ENCODE assay signal across 18 mouse cellular contexts in the genomic region with DNA sequence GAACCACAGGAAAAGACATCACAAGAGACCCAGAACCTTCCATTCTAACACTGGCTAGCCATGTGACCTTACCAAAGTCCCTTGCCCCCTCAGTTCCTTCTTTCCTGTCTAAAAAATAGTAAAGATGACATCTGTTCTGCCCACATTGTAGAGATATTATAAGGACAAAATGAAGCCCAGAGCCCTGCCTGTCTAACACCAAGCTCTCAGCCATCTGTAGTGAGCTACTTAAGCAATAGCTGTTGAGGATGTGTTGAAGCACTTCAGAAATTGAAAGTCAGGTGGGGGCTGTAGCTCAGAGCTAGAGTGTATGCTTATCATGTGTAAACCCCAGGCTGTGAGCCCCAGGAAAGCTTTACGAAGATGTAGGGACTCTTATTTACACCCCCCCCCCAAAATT.
"Had no signal": no experiment of that assay in that cellular context is flagged by ENCODE, and none has a peak within 500 bp of the region (broad histone marks: within the 10 kb centered on the region; RNA-seq: fewer than 3 reads in every experiment).

No protein-coding gene starts in this region.

- H3K27ac ChIP-seq: midbrain, embryonic 10.5 days; midbrain, embryonic 12.5 days; neural tube, embryonic 13.5 days; neural tube, embryonic 15.5 days had no signal

- ATAC-seq: midbrain, embryonic 16.5 days had no signal

- H3K9ac ChIP-seq: lung, embryonic 14.5 days; midbrain, embryonic 12.5 days; neural tube, embryonic 13.5 days; neural tube, embryonic 15.5 days had no signal

- H3K36me3 ChIP-seq: midbrain, embryonic 10.5 days; midbrain, embryonic 12.5 days; neural tube, embryonic 13.5 days; neural tube, embryonic 15.5 days had no signal

- H3K4me3 ChIP-seq: midbrain, embryonic 10.5 days; midbrain, embryonic 12.5 days; myocyte; neural tube, embryonic 13.5 days; neural tube, embryonic 15.5 days had no signal

- DNase-seq: lung, adult 18-20 months; lung, embryonic 14.5 days; lung, postnatal 4 days; midbrain, embryonic 14.5 days; retina, postnatal 1 day; right cerebral cortex, adult 18-20 months; right cerebral cortex, postnatal 25 days; right cerebral cortex, postnatal 4 days; spleen, adult 18-20 months; thymus, adult 18-20 months; thymus, postnatal 14 days; thymus, postnatal 36 days had no signal

- H3K9me3 ChIP-seq: midbrain, embryonic 10.5 days; midbrain, embryonic 12.5 days; neural tube, embryonic 13.5 days; neural tube, embryonic 15.5 days had no signal

- H3K27me3 ChIP-seq: neural tube, embryonic 13.5 days; neural tube, embryonic 15.5 days had no signal

- H3K4me2 ChIP-seq: lung, embryonic 14.5 days; midbrain, embryonic 12.5 days; neural tube, embryonic 13.5 days; neural tube, embryonic 15.5 days had no signal
